Mouse (Mus musculus) c-Kit-positive CD71-negative TER-119-negative erythroid progenitor cells, embryonic 14.5 days (primary cell): Measurements from ENCODE around the gene Krtap13.
"Not testable (repeated sequence)": the region's sequence is repeated elsewhere in the genome, so short reads cannot be mapped to it uniquely, and the experiment has no call there.

Source experiments
- DNase-seq: peaks from one replicate; pipeline ENCODE4 v3.0.0-alpha.2; 2013; ENCODE audit warnings: low read depth

Gene Krtap13

GRCm38 (mm10) chr16:88751535-88751934 is at the start of gene Krtap13:
Gene Krtap13 (minus strand): TSS chr16:88751635.
- not testable (repeated sequence) for DNase-seq

GRCm38 (mm10) chr16:88786786-88787185 is 35.4 kb upstream of the Krtap13 start:
- no peak for DNase-seq

- DNase-seq: no peak
Observed at GRCm38 (mm10) chr16:88777596-88777995, 26.2 kb upstream of the Krtap13 start, which contains the start of gene Gm5965. Gene Gm5965 (plus strand): TSS chr16:88777896.

- no peak for DNase-seq
Observed at GRCm38 (mm10) chr16:88774106-88774505, 22.7 kb upstream of the Krtap13 start, which contains the start of gene 2310057N15Rik. Gene 2310057N15Rik (minus strand): TSS chr16:88774206.

GRCm38 (mm10) chr16:88758547-88758946 is 7.1 kb upstream of the Krtap13 start, which contains the start of gene 2310034C09Rik:
Gene 2310034C09Rik (plus strand): TSS chr16:88758847.
- DNase-seq: not testable (repeated sequence)

- no peak for DNase-seq
Observed at GRCm38 (mm10) chr16:88747943-88748342, 3.5 kb downstream of the Krtap13 start.

- DNase-seq: no peak
Observed at GRCm38 (mm10) chr16:88744750-88745340, 6.6 kb downstream of the Krtap13 start.

- DNase-seq: no peak
Observed at GRCm38 (mm10) chr16:88735391-88735790, 16.0 kb downstream of the Krtap13 start.

GRCm38 (mm10) chr16:88728812-88729275 is 22.6 kb downstream of the Krtap13 start, which contains the start of gene Krtap13-1:
Gene Krtap13-1 (plus strand): TSS chr16:88728862.
- no peak for DNase-seq

- DNase-seq: no peak
Observed at GRCm38 (mm10) chr16:88720031-88720430, 31.4 kb downstream of the Krtap13 start.

- DNase-seq: no peak
Observed at GRCm38 (mm10) chr16:88716549-88716948, 34.9 kb downstream of the Krtap13 start.

- no peak for DNase-seq
Observed at GRCm38 (mm10) chr16:88711245-88711644, 40.2 kb downstream of the Krtap13 start.

- no peak for DNase-seq
Observed at GRCm38 (mm10) chr16:88710757-88711156, 40.7 kb downstream of the Krtap13 start.

GRCm38 (mm10) chr16:88707496-88708012 is 43.9 kb downstream of the Krtap13 start, which contains the start of gene 2310061N02Rik:
Gene 2310061N02Rik (minus strand): TSS chr16:88707962.
- no peak for DNase-seq

GRCm38 (mm10) chr16:88701072-88701864 is 50.2 kb downstream of the Krtap13 start:
- peak; percentile 4 for DNase-seq
